Mouse (Mus musculus) heart, embryonic 10.5 days (tissue): ENCODE measurements around the gene Map1b. TPM values are rescaled to one million over a fixed set of nuclear protein-coding genes. Genes with fewer than 3 reads are reported as not detected.
A peak's percentile ranks its signal among the peaks of the same experiment; 100 is the strongest.

ENCODE experiments used
- DNase-seq: peaks from one replicate; pipeline ENCODE4 v3.0.0-alpha.2; 2017; ENCODE audit warnings: low spot score
- H3K27ac ChIP-seq: fragments of 300-500 bp; sonication (generic); 2 replicates; pipeline ENCODE4 v1.5.1; 2016; ENCODE audit warnings: mild to moderate bottlenecking
- H3K27me3 ChIP-seq: fragments of 300-500 bp; sonication (generic); 2 replicates; pipeline ENCODE4 v1.6.1; 2016; ENCODE audit warnings: mild to moderate bottlenecking; ENCODE audit not compliant: poor library complexity, insufficient read depth, severe bottlenecking
- H3K36me3 ChIP-seq: fragments of 300-500 bp; sonication (generic); 2 replicates; pipeline ENCODE4 v1.6.1; 2016; ENCODE audit warnings: mild to moderate bottlenecking, moderate library complexity
- H3K4me1 ChIP-seq: fragments of 300-500 bp; sonication (generic); 2 replicates; pipeline ENCODE4 v1.6.1; 2016; ENCODE audit warnings: mild to moderate bottlenecking
- H3K4me3 ChIP-seq: fragments of 300-500 bp; sonication (generic); 2 replicates; pipeline ENCODE4 v1.5.1; 2016; ENCODE audit warnings: mild to moderate bottlenecking, moderate library complexity
- H3K9me3 ChIP-seq: fragments of 300-500 bp; sonication (generic); 2 replicates; pipeline ENCODE4 v1.6.1; 2016; ENCODE audit warnings: mild to moderate bottlenecking, moderate library complexity
- WGBS: fragments of 180-500 bp; shearing (Covaris S2); methylation state at CpG from one replicate; pipeline ENCODE4 v1.1.7; 2016; 5-methylcytosine and 5-hydroxymethylcytosine counted together
- polyA plus RNA-seq: library from polyadenylated mRNA; unstranded; fragments of >200 nt; fragmentation: Nextera tagmentation; extraction: Ambion mirVana; gene quantifications from 2 replicates; pipeline ENCODE4 v1.2.1, GENCODE M21; 2016

Map1b gene
- 164 and 186 TPM in 2 replicates for polyA plus RNA-seq

DNA sequence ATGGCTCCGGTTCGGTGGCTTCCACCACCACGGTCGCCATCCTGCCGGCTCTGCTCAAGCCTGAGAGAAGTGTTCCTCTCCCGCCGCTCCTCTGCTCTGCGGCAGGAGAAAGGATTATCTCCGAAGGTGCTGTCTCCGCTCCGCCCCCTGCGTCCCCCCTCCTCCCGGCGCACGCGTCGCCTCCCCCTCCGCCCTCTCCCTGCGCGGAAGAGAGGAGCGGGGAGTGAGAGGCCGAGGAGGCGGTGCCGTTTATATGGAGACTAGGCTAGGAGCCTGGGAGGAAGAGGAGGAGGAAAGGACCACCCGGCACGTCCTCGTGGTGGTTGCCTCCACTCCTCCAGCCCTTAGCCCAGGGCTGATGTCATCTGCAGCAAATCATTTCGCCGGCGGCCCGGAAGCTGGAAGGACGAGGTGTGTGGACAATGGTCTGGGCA is at the start of gene Map1b:
TSS of gene Map1b (minus strand) at position 93 of the 434 bp plus-strand sequence.
- Histone ChIP-seq H3K27ac (peak within 1 kb of the TSS; percentile 92), H3K9me3 (no peaks in the 10 kb centered on the region), H3K4me3 (peak within 1 kb of the TSS; percentile 89), H3K36me3 (no peaks in the 10 kb centered on the region), H3K4me1 (peaks cover 16% of the 10 kb centered on the region), H3K27me3 (no peaks in the 10 kb centered on the region)
- DNase-seq, result peak; percentile 90
- 1% methylated on average over 27 of the region's 32 CpGs for WGBS

DNA sequence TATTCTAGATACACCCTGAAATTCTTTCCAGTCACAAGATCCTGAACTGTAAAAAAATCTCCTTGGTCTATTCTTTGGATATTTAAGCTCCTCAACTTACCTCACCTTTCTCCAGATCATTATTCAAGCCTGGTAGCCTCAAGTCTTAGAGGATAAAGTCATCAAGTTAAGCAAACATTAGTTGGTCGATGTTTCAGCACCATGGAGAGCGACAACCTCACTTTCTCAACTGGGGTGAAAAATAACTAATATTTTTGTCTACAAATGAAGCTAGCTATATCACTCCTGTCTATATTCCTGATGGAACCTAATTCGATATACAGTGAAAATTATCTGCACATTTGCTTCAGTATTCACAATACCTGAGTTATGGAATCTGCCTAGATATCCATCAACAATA is 48.0 kb upstream of the Map1b start:
- no peak for DNase-seq
- Histone ChIP-seq H3K9me3 (no peaks in the 10 kb centered on the region), H3K27ac (no peak overlapping the region), H3K4me1 (peaks cover 7% of the 10 kb centered on the region; the same call in 1 of the 2 replicates), H3K4me3 (no peak overlapping the region), H3K27me3 (no peaks in the 10 kb centered on the region), H3K36me3 (no peaks in the 10 kb centered on the region)
- WGBS, result 18% methylated on average over 3 of the region's 3 CpGs

DNA sequence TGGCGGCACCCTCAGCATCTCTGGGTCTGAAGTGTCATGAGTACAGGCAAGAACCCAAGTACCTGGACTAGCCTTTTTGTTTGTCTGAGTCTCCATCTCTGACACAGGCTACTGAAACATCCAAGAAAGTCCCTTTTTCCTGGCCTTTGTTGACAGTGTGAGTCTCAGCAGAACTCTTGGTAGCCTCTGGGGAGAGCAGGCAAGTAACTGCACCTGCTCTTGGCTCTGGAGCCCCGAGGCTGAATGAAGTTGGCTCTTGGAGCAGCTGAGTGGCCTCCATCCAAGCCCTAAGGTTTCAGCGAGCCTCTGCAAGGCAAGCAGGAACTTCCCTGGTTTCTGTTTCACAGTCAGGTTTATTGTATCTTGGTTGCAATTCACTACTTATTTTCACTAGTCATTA is 46.7 kb upstream of the Map1b start:
- peaks cover 13% of the 10 kb centered on the region; the same call in 1 of the 2 replicates for H3K4me1 ChIP-seq
- H3K4me3 ChIP-seq, result no peak overlapping the region
- DNase-seq, result no peak
- 67% methylated on average over 3 of the region's 3 CpGs for WGBS
- peaks cover 4% of the 10 kb centered on the region; the same call in 1 of the 2 replicates for H3K27me3 ChIP-seq
- H3K27ac ChIP-seq, result no peak overlapping the region
- no peaks in the 10 kb centered on the region for H3K36me3 ChIP-seq
- no peaks in the 10 kb centered on the region for H3K9me3 ChIP-seq

DNA sequence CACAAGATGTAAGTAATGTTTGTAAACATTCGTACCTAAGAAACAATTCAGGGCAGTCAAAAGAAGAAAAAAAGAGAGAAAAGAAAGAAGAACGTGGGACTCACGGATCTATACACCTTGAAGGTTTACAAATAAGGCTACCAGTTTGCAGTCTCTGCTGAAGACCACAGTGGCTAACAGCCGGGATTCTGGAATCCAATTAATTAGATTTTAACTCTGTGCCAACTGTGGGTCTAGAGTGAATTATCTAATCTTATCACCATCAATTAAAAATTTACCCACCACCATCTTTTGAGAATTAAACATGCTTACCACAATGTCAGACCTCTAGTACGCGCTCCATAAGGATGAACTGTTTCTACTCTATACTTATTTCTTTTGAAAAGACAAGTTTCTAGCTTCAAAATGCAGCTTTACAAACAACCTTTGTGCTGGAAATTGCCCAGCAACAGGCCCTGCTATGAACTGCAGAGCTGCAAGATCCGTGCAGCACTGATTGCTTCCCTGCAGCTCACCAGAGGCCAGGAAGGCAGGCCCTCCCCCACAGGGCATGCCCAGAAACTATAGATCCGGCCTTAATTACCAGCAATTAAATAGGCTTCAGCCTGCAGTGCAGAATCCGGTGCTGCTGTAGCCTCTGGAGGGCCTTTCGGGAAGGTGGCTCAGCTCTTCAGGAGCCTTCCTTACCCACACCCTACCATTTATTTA is 45.7 kb upstream of the Map1b start:
- Histone ChIP-seq H3K36me3 (no peaks in the 10 kb centered on the region), H3K27ac (no peak overlapping the region), H3K4me1 (peaks cover 21% of the 10 kb centered on the region), H3K9me3 (no peaks in the 10 kb centered on the region), H3K27me3 (peaks cover 4% of the 10 kb centered on the region; the same call in 1 of the 2 replicates), H3K4me3 (no peak overlapping the region)
- no peak for DNase-seq
- WGBS, result 65% methylated on average over 10 of the region's 10 CpGs

DNA sequence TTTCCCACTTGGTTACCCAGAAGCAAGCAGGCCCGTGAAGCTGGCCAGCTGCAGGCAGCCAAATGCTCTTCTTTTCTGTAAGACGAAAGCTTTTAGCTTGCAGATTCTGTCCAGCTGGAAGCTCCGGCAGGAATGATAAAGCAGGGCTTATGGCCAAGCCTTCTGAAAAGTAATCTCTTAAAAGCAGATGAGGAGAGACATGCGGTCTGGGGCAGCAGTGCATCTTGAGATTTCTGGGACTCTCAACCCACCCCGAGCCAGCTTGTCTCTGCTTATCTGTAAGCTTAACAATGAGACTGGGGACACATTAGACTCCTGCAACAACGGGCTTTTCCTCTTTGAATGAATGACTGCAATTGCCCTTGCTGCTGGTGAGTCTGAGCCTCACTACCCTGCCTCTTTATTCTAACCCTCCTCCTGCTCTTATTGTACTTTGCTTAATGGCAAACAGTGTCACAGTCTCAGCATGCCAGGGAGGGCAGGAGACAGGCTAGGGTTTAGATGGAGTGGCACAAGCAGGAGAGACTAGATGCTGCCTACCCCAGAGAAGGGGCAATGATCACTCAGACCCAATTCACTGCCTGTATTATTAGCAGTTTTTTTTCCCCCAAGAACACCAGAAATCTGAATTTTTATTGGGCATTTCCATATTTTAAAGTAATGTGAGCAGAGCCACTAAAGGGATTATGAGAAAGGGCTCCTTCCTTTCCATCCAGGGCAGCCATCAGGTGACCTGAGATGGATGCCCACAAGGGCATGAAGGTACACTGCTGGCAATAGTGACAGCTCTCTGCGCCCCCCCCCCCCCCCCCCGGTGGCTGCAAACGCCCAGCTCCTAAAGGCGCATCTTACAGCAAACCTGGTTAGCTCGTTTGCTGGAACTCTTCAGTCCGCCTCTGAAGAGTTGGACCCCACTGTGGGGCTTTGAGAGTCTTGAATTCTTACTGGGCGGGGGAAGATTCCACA is 44.6 kb upstream of the Map1b start:
- Histone ChIP-seq H3K36me3 (no peaks in the 10 kb centered on the region), H3K9me3 (no peaks in the 10 kb centered on the region), H3K27ac (no peak overlapping the region), H3K27me3 (peaks cover 4% of the 10 kb centered on the region; the same call in 1 of the 2 replicates), H3K4me3 (no peak overlapping the region), H3K4me1 (peaks cover 25% of the 10 kb centered on the region)
- no peak for DNase-seq
- WGBS, result 38% methylated on average over 13 of the region's 13 CpGs

DNA sequence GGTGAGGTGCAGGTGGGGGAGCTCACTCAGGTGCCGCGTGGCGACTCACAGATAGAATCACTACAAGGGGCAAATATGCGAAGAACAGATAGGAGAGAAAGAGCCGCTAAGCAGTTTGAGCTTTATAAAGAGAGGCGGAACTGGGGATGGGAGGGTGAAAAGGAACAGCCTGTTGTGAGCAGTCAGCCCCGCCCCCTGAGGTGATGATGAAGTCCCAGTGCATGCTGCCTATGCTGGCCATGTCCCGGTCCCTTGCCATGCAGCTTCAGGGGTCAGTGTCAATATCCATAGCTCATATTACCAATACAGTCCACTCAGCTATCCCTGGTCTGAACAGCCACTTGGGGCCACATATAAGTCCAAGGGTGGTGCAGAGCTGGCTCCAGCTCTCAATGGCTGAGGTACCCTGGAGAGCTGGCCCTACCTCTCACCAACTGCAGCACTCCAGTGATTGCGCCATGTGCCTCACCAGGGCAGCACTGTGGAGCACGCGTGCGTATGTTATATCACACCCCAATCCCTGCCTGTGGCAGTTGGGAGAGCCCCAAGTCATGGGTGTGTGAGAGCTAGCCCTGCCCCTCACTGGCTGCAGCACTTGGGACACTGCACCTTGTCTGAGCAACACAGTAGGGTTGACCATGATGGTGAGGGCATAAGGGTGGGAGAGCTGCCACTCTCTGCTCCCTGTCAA is 42.0 kb upstream of the Map1b start:
- WGBS, result 58% methylated on average over 12 of the region's 12 CpGs
- DNase-seq, result no peak
- H3K9me3 ChIP-seq, result no peaks in the 10 kb centered on the region
- peaks cover 4% of the 10 kb centered on the region; the same call in 1 of the 2 replicates for H3K27me3 ChIP-seq
- no peaks in the 10 kb centered on the region for H3K36me3 ChIP-seq
- no peak overlapping the region for H3K4me3 ChIP-seq
- no peak overlapping the region; the same call in 1 of the 2 replicates for H3K27ac ChIP-seq
- peaks cover 30% of the 10 kb centered on the region for H3K4me1 ChIP-seq

DNA sequence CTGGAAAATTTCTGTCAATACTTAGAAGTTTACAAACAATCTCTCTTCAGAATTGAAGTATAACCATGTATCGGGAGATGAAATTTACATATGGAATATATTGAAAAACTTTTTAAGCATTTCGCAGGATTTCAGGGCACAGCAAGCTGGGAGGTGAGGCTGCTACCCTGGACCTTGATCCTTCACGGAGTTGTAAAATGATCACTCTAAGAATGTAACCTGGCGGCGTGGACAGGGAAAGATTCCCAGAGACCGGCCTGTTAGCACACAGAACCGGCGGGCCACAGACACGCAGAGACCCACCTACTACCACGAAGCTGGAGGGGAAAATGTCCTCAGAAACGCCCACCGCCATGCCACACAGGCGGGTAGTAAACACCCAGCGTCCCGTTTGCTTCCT is 41.5 kb upstream of the Map1b start:
- DNase-seq, result no peak
- peak overlapping the region; percentile 52; the same call in 1 of the 2 replicates for H3K27ac ChIP-seq
- H3K9me3 ChIP-seq, result no peaks in the 10 kb centered on the region
- H3K27me3 ChIP-seq, result peaks cover 4% of the 10 kb centered on the region; the same call in 1 of the 2 replicates
- H3K4me1 ChIP-seq, result peaks cover 30% of the 10 kb centered on the region
- 56% methylated on average over 15 of the region's 15 CpGs for WGBS
- no peak overlapping the region for H3K4me3 ChIP-seq
- H3K36me3 ChIP-seq, result no peaks in the 10 kb centered on the region

DNA sequence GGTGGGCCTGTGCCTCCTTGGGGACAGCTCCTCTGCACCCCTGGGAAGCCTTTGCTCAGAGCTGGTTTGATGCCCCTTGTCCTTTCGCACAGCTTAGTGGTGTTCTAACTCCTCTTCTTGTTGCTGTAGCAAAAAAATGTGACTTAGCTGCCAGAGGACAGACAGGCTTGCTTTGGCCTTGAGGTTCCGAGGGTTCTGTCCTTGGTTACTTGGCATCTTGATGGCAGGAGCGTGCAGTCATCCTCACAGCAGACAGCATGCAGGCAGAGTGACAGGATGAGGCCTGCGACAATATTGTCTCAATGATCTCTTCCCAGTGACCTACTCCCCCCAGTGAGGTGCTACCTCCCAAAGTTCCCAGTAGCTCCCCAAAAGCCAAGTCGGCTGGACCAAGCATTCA is 41.0 kb upstream of the Map1b start:
- no peak for DNase-seq
- peaks cover 30% of the 10 kb centered on the region for H3K4me1 ChIP-seq
- no peaks in the 10 kb centered on the region for H3K9me3 ChIP-seq
- H3K27ac ChIP-seq, result peak overlapping the region; percentile 22; the same call in 1 of the 2 replicates
- H3K4me3 ChIP-seq, result no peak overlapping the region
- 76% methylated on average over 5 of the region's 5 CpGs for WGBS
- H3K27me3 ChIP-seq, result peaks cover 4% of the 10 kb centered on the region; the same call in 1 of the 2 replicates
- no peaks in the 10 kb centered on the region for H3K36me3 ChIP-seq

DNA sequence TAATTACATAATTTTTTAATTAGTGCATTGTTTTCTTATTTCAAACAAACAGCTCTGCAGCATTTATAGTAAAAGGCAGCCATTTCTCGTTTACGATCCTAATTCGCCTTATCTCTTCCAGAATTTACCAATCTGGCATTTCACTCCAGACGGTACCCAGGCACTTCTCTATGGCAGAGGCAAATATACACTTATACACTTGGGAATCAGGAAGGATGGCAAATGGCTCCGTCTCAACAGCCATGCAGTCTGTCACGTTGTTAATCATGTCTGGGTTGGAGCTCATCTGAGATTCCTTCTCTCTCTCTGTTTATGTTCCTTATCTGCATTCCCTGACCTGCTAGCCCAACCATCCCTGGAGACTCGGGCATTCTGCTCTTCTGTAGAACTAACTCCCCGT is 38.6 kb upstream of the Map1b start:
- peaks cover 36% of the 10 kb centered on the region for H3K4me1 ChIP-seq
- H3K36me3 ChIP-seq, result no peaks in the 10 kb centered on the region
- no peak for DNase-seq
- 28% methylated on average over 8 of the region's 8 CpGs for WGBS
- no peaks in the 10 kb centered on the region for H3K9me3 ChIP-seq
- no peak overlapping the region for H3K27ac ChIP-seq
- no peak overlapping the region for H3K4me3 ChIP-seq
- H3K27me3 ChIP-seq, result peaks cover 4% of the 10 kb centered on the region; the same call in 1 of the 2 replicates

DNA sequence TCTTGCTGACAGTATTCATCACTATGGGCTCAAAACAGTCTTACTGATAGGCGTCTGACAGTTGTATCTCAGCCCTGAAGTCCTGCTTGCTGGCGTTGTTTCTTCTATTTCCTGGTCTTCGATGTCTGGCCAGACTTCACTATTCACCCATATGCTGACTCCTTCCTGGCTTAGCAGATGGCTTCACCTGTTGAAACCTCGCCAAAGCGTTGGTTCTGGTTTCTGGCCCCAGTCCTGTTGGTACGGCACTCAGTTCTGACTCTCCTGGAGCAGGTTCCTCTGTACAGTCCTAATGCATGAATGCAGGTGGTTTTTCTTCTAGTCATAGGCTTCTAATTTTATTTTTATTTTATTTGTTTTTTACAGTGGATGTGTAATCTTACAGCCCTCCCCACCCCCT is 38.1 kb upstream of the Map1b start:
- H3K36me3 ChIP-seq, result no peaks in the 10 kb centered on the region
- no peak overlapping the region for H3K27ac ChIP-seq
- H3K9me3 ChIP-seq, result no peaks in the 10 kb centered on the region
- DNase-seq, result no peak
- H3K4me1 ChIP-seq, result peaks cover 40% of the 10 kb centered on the region
- WGBS, result 69% methylated on average over 6 of the region's 6 CpGs
- H3K27me3 ChIP-seq, result peaks cover 4% of the 10 kb centered on the region; the same call in 1 of the 2 replicates
- no peak overlapping the region for H3K4me3 ChIP-seq

DNA sequence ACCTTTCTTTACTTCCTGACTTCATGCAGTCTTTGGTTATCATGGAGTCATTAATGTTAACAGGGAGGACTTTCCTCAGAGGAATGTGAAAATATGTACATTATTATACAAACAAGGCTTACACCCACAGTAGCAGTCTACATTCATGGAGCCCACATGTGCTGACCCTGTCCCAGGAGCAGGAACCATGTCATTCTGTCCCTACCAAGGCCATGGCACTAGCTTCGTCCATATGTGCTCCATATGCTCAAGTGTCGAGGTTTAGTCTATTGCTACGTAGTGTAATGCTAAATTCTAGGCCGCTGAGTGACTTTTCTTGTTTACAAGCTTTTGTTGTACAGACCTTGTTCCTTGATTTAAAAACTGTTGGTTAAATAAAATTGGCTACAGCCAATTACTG is 36.0 kb upstream of the Map1b start:
- H3K4me3 ChIP-seq, result no peak overlapping the region
- H3K9me3 ChIP-seq, result no peaks in the 10 kb centered on the region
- DNase-seq, result no peak
- peaks cover 42% of the 10 kb centered on the region for H3K4me1 ChIP-seq
- H3K27ac ChIP-seq, result no peak overlapping the region
- H3K27me3 ChIP-seq, result no peaks in the 10 kb centered on the region
- no peaks in the 10 kb centered on the region for H3K36me3 ChIP-seq
- WGBS, result 90% methylated on average over 4 of the region's 4 CpGs

DNA sequence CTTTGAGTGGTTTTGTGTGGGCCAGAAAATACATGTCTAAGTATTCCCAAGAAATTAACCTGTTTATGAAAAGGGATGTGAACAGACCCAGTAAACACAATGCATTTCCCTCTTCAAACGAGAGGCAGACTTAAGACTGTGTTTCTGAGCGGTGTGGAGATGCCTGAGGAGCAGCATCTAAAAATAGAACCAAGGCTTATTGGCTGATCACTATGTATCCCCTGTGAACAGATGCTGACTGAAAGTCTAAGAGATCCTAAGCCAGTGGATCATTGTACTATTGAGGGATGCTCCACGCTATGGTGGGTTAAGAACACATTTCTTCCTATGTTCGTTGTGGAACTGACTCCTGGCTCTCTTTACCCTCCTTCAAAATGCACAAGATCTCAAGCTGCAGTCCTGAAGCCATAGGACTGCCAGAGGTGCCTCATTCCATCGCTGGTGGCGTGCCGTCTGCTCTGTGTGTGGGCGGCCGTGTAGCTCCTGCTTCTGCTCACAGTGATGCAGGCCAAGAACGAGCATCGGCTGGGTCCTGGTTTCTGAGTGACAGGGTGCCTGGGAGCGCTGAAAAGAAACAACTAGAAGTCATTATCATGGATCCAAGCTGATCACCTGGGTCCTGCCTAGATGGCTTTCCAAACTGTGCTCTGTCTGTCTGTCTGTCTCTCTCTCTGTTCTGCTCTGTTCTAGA is 34.5 kb upstream of the Map1b start:
- 0 out of 2 replicates have a peak overlapping the region, but pooled peaks have one; percentile 2 for H3K27ac ChIP-seq

More for the DNA sequence above, 34.5 kb upstream of the Map1b start:
- WGBS, result 36% methylated on average over 12 of the region's 12 CpGs
- Histone ChIP-seq H3K4me3 (no peak overlapping the region; the same call in 1 of the 2 replicates), H3K27me3 (no peaks in the 10 kb centered on the region), H3K4me1 (peaks cover 41% of the 10 kb centered on the region), H3K36me3 (no peaks in the 10 kb centered on the region), H3K9me3 (no peaks in the 10 kb centered on the region)
- no peak for DNase-seq
